Mouse (Mus musculus): ENCODE measurements around the gene Flad1.
"Not testable (repeated sequence)": the region's sequence is repeated elsewhere in the genome, so short reads cannot be mapped to it uniquely, and the experiment has no call there.

The Flad1 gene

DNA sequence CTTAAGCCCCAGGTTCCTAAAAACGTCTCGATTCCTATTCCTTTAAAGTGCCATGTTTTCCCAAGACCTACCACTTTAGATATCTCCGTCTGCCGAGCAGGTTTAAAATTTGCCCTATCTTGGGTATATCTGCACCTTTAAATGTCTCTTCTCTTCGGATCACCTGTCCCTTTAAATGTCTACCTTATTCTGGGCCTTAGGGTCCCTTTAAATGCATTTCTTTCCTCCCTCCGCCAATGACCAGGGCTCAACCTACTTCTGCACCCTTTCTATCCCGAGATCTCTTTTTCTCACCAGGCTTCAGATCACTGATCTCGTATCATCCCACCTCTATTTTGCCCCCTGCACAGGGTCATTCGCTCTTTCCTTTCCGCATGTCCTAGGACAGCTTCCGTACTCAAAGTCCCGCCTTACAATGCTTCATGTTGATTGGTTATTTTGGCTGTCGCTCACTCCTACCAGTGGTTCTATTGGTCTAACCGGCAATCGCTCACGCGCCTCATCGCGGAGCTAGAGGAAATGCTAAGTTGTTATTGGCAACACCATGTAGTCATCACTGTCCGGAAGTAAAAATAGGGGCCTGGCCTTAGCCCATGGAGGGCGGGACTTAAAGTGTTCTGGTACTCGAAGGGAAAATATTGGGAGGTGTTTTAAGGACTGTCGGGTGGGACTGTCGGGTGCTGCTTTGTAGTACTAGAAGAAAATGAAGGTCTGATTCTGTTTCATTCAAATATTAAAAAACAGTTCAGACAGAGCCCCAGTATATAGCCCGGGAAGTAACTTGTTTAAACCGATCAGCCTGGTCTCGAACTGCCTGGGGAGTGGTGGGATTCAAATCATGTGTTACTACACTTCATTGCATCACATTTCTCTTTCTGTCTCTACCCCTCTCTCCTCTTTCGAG is at the start of gene Flad1:
Gene Flad1 (minus strand): TSS at position 381 of the 904 bp plus-strand sequence.
- peak; percentile 100 for DNase-seq (ENCODE audit: low spot score in 2 of 2)

DNA sequence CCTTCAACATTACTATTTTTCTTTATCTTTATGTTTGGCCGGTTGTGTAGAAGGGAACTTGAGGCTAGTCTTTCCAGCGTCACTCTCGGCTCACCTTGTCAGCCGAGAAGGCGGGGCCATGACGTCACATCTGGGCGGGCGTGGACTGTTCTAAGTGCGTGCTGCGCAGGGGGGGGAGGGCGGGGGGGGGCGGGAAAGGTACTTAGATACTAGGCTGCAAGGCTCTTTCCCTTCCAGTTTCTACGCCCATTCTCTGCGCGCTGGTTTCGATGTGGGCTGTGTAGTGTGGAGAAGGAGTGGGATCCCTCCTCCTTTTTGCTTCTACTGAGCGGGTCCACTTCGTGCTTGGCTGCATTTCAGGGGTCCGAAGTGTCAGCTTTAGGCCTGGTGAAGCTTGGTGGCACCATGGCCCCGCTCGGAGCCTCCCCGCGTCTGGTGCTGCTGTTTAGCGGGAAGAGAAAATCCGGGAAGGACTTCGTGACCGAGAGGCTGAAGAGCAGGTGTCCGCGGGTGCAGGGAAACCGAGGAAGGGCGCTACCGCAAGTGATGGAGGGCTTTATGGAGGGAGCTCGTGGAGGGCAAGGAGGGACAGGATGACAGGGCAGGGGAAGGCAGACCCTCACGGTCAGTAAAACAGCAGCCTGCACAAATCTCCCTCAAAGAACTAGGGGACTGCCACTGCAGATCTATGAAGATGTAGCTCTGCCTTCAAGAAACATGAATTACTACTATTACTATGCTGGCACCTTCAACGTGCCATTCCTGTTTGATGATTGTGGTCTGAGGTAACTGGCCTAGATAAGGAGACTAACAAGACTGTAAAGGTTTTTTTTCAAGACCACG is 47.5 kb upstream of the Flad1 start:
- peak; percentile 74 to 86 for DNase-seq (ENCODE audit: low spot score in 2 of 2)

DNA sequence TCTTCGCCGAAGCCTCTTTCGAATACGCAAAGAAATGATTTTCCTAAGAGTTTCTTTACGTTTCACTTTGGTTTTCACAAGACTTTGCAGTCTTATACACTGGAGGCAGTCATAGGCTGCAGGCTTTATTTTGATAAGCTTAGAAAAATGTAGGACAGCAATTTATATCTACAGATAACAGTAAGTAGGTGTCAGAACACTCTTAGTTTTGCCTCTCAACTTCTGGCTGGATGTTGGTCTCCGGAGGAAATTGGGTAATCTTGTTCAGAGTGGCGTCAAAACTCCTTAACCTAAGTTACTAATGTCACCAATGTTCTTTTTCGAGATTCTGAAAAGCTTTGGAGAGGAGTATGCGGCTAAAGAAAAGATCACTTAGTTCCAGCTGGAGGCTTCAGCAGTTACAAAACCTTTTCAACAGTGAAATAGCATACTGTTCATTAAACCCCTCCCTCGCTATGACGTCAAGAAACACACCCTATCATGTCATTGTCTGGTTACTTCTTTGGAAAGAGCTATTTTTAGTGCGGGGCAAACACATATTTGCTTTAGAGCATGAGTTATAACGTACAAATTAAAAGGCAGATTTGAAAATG is 46.8 kb upstream of the Flad1 start:
- DNase-seq (ENCODE audit: low spot score in 2 of 2) = no peak

DNA sequence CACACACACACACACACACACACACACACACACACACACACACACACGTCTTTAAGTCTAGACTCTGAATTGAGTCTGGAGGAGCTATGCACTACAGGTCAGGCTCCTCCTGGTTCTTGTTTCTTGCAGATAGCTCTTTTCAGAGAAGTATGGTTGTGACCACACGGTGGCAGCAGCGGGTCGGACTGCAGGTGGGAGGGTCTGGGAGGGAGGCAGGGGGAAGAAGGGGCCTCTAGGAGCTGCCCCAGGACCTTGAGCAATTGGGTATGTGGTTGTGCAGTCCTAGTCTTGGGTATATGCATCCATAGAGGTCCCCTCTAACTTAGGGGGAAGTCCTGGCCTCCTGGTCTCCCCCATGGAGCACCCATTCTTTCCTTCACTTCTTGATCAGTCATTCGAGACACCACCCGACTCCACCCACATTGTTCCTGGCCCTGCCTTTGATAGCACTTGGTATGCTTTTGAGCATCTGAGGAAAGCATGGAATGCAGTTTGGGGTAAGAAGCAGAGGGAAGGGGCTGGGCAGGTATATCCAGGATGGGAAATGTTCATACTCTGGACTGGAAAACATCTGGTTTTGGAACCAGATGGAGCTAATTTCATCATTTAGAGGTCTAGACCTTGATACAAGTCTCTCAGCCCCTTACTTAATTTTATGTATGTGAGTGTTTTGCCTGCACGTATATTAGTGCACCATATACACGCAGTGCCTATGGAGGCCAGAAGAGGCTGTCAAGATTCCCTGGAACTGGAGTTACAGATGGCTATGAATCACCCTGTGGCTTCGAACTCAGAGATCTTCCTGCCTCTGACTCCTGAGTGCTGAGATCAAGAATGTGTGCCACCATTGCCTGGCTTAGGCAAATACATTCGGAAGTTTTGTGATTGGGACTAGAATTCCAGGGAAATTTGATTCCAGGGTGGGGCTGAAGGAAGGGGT is 45.3 kb upstream of the Flad1 start:
- DNase-seq (ENCODE audit: low spot score in 2 of 2) = no peak

DNA sequence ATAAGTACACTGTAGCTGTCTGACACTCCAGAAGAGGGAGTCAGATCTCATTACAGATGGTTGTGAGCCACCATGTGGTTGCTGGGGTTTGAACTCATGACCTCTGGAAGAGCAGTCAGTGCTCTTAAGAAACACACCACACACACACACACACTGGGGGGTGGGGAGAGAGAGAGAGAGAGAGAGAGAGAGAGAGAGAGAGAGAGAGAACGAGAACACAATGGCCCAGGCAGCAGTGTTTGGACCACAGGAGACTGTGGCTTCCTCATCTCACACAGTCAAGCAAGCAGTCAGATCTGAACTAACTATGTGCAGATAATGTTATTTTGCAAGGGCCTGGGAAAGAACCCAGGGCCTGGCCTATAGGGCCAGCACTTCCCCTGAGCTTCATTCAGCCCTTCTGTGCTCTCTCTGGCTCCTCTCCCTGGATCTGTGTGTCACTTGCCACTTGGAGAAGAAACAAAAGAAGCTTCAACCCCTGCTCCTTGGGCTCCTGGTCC is 44.2 kb upstream of the Flad1 start:
- no peak for DNase-seq (ENCODE audit: low spot score in 2 of 2)

- no peak for DNase-seq (ENCODE audit: low spot score in 2 of 2)
Observed at GRCm38 (mm10) chr3:89454401-89455177, 42.9 kb upstream of the Flad1 start, which contains the start of gene Pmvk. TSS of gene Pmvk (plus strand) at chr3:89454541.

- DNase-seq (ENCODE audit: low spot score in 2 of 2) = no peak
Observed at GRCm38 (mm10) chr3:89451916-89452315, 40.2 kb upstream of the Flad1 start.

GRCm38 (mm10) chr3:89449541-89449940 is 37.9 kb upstream of the Flad1 start:
- peak; percentile 53 to 55 for DNase-seq (ENCODE audit: low spot score in 2 of 2)

- no peak for DNase-seq (ENCODE audit: low spot score in 2 of 2)
Observed at GRCm38 (mm10) chr3:89448720-89449537, 37.3 kb upstream of the Flad1 start.

DNA sequence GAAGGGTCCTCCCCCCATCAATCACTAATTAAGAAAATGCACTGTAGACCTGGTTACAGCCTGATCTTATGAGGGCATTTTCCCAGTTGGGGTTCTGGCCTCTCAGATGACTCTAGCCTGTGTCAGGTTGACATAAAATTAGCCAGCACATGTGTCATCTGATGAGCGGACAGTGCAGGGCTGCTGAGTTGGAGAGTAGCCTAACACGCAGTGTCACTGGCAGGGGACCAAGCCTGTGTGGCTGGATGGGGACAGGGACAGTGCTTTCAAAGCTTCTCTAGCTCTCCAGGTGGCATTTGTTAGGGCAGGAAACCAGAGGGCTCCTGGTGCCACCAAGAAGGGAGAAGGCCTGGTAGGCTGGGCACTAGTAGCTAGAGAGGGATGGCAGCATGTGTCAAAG is 29.0 kb upstream of the Flad1 start:
- no peak for DNase-seq (ENCODE audit: low spot score in 2 of 2)

- DNase-seq (ENCODE audit: low spot score in 2 of 2) = no peak
Observed at GRCm38 (mm10) chr3:89437269-89437668, 25.6 kb upstream of the Flad1 start.

DNA sequence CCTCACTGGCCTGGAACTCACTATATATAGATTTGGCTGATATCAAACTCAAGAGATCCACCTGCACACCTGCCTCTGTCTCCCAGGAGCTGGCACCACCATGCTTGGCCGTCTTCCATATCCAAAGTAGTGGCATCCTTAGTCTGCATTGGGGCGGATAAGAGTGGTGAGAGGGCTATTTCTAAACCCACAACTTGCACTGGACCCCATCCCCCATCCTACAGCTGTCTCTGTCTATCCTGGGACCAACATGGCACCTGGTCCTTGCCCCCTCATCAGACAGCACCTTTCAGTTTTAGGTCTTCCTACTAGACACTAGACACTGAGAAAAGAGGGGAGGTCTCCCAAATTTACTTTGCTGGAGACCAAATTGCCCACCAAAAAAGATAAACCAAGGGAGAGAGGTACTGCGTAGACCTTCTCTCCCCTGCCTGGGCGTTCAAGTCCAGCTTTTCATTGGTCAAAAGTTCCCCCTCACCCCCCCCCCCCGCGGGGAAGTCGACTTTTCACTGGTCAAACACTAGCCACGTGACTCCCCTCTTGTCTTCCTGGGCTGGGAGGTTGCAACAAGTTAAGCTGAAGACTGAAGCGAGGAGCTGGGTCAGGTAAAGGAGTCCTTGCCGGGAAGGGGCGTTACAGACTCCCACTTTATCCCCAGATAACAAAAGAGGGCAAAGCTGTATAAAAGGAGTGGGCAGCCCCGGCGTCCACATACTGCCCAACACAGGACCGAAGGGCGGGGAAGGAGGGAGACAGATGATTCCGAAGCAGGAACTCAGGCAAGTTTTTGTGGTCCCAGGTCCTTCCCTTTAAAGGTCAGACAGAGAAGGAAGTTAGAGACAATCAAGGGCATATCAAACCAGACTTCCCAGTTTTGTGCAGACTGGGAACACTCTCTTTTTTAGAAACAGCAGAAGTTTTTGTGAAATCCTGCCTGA is 24.8 kb upstream of the Flad1 start, which contains the start of gene Pbxip1:
Gene Pbxip1 (plus strand): TSS at position 531 of the 938 bp plus-strand sequence.
- no peak for DNase-seq (ENCODE audit: low spot score in 2 of 2)

DNA sequence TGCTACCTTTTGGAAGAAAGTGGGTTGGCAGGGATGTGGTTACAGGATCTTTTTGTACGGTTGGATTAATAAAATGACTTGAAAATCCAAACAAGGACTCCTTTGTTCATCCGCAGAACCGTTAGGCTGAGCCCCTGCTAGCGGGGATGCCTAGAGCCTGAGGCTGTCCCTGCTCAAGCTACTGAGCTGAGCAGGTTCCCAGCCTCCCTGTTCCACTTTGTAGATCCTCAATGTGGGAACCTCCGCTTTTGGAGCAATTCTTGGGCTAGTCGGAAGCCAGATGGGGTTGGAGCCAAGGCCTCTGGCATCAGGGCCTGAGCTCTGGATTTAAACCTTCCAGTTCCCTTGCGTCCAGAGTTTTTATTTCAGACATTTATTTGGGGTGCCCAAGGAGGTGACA is 23.4 kb upstream of the Flad1 start:
- DNase-seq (ENCODE audit: low spot score in 2 of 2) = no peak

GRCm38 (mm10) chr3:89434532-89434931 is 22.9 kb upstream of the Flad1 start:
- DNase-seq (ENCODE audit: low spot score in 2 of 2) = no peak

GRCm38 (mm10) chr3:89432606-89433005 is 20.9 kb upstream of the Flad1 start:
- no peak for DNase-seq (ENCODE audit: low spot score in 2 of 2)

DNA sequence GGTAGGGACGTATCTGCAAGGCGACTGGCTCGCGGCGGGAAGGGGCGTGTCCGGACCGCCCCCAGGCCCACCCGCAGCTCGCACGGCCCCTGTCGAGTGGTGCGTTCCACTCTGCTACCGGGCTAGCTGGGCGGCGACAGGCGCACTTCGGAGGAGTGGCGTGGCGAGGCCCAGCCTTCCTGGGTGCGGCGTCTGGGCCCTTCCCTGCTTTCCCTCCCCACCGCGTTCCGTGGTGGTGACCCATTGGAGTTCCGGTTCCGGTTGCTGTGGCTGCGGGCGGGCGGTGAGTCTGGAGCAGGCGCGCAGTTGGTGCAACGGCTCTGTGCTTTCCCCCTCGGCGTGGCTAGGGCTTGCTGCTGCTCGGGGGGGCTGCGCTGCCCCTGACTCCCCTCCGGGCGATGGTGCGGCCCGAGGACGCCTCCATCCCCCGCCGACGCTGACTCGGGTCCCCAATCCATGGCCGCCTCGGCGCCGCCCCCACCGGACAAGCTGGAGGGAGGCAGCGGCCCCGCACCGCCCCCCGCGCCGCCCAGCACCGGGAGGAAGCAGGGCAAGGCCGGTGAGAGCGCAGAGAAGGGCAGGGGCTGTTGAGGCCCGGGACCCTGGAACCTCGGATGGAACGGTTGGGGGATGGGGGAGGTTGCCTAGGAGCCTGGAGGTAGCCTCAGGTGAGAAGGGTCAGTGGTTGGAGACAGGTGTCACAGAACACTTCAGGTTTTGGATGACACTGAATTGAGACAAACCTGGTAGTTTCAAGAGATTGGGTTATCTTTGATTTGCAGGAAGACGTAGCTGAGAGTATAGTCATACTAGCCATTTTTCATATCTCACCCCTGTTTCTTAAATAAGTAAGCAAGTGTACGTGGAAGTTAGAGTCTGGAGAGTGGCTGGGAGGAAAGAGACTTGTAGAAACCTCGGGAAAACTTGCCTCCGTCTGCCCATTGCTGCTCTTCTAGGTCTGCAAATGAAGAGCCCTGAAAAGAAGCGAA is 18.8 kb upstream of the Flad1 start, which contains the start of gene Pygo2:
Gene Pygo2 (plus strand): TSS at position 44 of the 989 bp plus-strand sequence.
- peak; percentile 92 to 93 for DNase-seq (ENCODE audit: low spot score in 2 of 2)

DNA sequence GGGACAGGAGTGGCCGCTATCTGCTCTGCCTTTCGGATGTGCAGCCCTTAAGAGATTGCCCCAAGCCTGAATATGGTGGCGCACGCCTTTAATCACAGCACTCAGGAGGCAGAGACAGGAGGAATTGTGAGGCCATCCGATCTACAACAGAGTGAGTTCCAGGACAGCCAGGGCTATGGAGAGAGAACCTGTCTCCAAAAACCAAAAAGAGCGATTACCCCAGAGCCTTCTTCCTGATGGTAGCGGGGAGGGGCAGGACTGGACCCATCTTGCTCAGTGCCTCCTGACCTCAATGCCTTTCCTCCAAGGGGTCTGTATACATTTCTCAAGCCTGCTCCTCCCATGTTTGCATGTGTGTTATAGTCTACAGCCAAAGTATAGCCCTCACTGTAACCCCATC is 17.4 kb upstream of the Flad1 start:
- not testable (repeated sequence) for DNase-seq (ENCODE audit: low spot score in 2 of 2)
